Mouse (Mus musculus): ENCODE data around the gene Nedd4. TPM values are rescaled to one million over a fixed set of nuclear protein-coding genes. Genes with fewer than 3 reads are reported as not detected.

Nedd4 gene
- polyA plus RNA-seq, 1 experiment = 215 TPM

- Histone ChIP-seq H3ac (ENCODE audit: control insufficient read depth, insufficient read length, low read depth) (no peak overlapping the region), H3K4me3 (ENCODE audit: insufficient read depth, poor library complexity, severe bottlenecking) (no peak overlapping the region), H3K27me3 (ENCODE audit: control insufficient read depth, insufficient read depth, insufficient read length) (no peaks in the 10 kb centered on the region), H3K79me2 (ENCODE audit: control insufficient read depth, insufficient read depth) (no peaks in the 10 kb centered on the region), H3K36me3 (ENCODE audit: control insufficient read depth, insufficient read depth) (peaks cover 38% of the 10 kb centered on the region), H3K79me3 (ENCODE audit: low read depth) (no peaks in the 10 kb centered on the region)
- TF ChIP-seq CTCF (IDR thresholded peaks at IDR 0.05; ENCODE audit: control insufficient read depth, insufficient read depth, insufficient read length) (no peak), CEBPB (IDR thresholded peaks at IDR 0.05; ENCODE audit: low read depth) (no peak), MYOD1 (IDR thresholded peaks at IDR 0.05; ENCODE audit: control insufficient read depth, insufficient read length, low read depth) (no peak), MYOG (IDR thresholded peaks at IDR 0.05; ENCODE audit: control insufficient read depth, extremely low read depth, insufficient read length) (no peak), FOSL1 (IDR thresholded peaks at IDR 0.05; ENCODE audit: insufficient read depth, low read length, poor library complexity, severe bottlenecking) (no peak), MAX (IDR thresholded peaks at IDR 0.05) (no peak), USF1 (IDR thresholded peaks at IDR 0.05; ENCODE audit: low read depth) (no peak)
Measured at GRCm38 (mm10) chr9:72750272-72750671, 88.1 kb downstream of the Nedd4 start.

GRCm38 (mm10) chr9:72752656-72753055 lies 90.5 kb downstream of the Nedd4 start:
- Histone ChIP-seq H3K4me3 (ENCODE audit: insufficient read depth, poor library complexity, severe bottlenecking) (no peak overlapping the region), H3K36me3 (ENCODE audit: control insufficient read depth, insufficient read depth) (peaks cover 14% of the 10 kb centered on the region), H3K79me3 (ENCODE audit: low read depth) (no peaks in the 10 kb centered on the region), H3ac (ENCODE audit: control insufficient read depth, insufficient read length, low read depth) (no peak overlapping the region), H3K27me3 (ENCODE audit: control insufficient read depth, insufficient read depth, insufficient read length) (no peaks in the 10 kb centered on the region), H3K79me2 (ENCODE audit: control insufficient read depth, insufficient read depth) (no peaks in the 10 kb centered on the region)
- no peak for TF ChIP-seq FOSL1 (IDR thresholded peaks at IDR 0.05; ENCODE audit: insufficient read depth, low read length, poor library complexity, severe bottlenecking)
- TF ChIP-seq USF1 (IDR thresholded peaks at IDR 0.05; ENCODE audit: low read depth) = no peak
- TF ChIP-seq MAX (IDR thresholded peaks at IDR 0.05) = no peak
- no peak for TF ChIP-seq CTCF (IDR thresholded peaks at IDR 0.05; ENCODE audit: control insufficient read depth, insufficient read depth, insufficient read length)
- TF ChIP-seq MYOG (IDR thresholded peaks at IDR 0.05; ENCODE audit: control insufficient read depth, extremely low read depth, insufficient read length) = no peak
- no peak for TF ChIP-seq CEBPB (IDR thresholded peaks at IDR 0.05; ENCODE audit: low read depth)
- no peak for TF ChIP-seq MYOD1 (IDR thresholded peaks at IDR 0.05; ENCODE audit: control insufficient read depth, insufficient read length, low read depth)

- Histone ChIP-seq H3K36me3 (ENCODE audit: control insufficient read depth, insufficient read depth) (peaks cover 3% of the 10 kb centered on the region), H3K79me3 (ENCODE audit: low read depth) (no peaks in the 10 kb centered on the region), H3ac (ENCODE audit: control insufficient read depth, insufficient read length, low read depth) (no peak overlapping the region), H3K4me3 (ENCODE audit: insufficient read depth, poor library complexity, severe bottlenecking) (no peak overlapping the region), H3K79me2 (ENCODE audit: control insufficient read depth, insufficient read depth) (no peaks in the 10 kb centered on the region), H3K27me3 (ENCODE audit: control insufficient read depth, insufficient read depth, insufficient read length) (no peaks in the 10 kb centered on the region)
- TF ChIP-seq CTCF (IDR thresholded peaks at IDR 0.05; ENCODE audit: control insufficient read depth, insufficient read depth, insufficient read length) (no peak), MYOG (IDR thresholded peaks at IDR 0.05; ENCODE audit: control insufficient read depth, extremely low read depth, insufficient read length) (no peak), USF1 (IDR thresholded peaks at IDR 0.05; ENCODE audit: low read depth) (no peak), FOSL1 (IDR thresholded peaks at IDR 0.05; ENCODE audit: insufficient read depth, low read length, poor library complexity, severe bottlenecking) (no peak), CEBPB (IDR thresholded peaks at IDR 0.05; ENCODE audit: low read depth) (no peak), MAX (IDR thresholded peaks at IDR 0.05) (no peak), MYOD1 (IDR thresholded peaks at IDR 0.05; ENCODE audit: control insufficient read depth, insufficient read length, low read depth) (no peak)
Measured at GRCm38 (mm10) chr9:72753741-72754140, 91.6 kb downstream of the Nedd4 start.

GRCm38 (mm10) chr9:72757143-72757542 lies 95.0 kb downstream of the Nedd4 start:
- TF ChIP-seq CTCF (IDR thresholded peaks at IDR 0.05; ENCODE audit: control insufficient read depth, insufficient read depth, insufficient read length) (no peak), MAX (IDR thresholded peaks at IDR 0.05) (no peak), CEBPB (IDR thresholded peaks at IDR 0.05; ENCODE audit: low read depth) (peak; percentile 59), MYOG (IDR thresholded peaks at IDR 0.05; ENCODE audit: control insufficient read depth, extremely low read depth, insufficient read length) (no peak), FOSL1 (IDR thresholded peaks at IDR 0.05; ENCODE audit: insufficient read depth, low read length, poor library complexity, severe bottlenecking) (no peak), MYOD1 (IDR thresholded peaks at IDR 0.05; ENCODE audit: control insufficient read depth, insufficient read length, low read depth) (no peak), USF1 (IDR thresholded peaks at IDR 0.05; ENCODE audit: low read depth) (no peak)
- Histone ChIP-seq H3K79me2 (ENCODE audit: control insufficient read depth, insufficient read depth) (no peaks in the 10 kb centered on the region), H3K4me3 (ENCODE audit: insufficient read depth, poor library complexity, severe bottlenecking) (no peak overlapping the region)

GRCm38 (mm10) chr9:72758705-72759131 lies 96.6 kb downstream of the Nedd4 start:
- no peak overlapping the region for H3ac ChIP-seq (ENCODE audit: control insufficient read depth, insufficient read length, low read depth)
- no peaks in the 10 kb centered on the region for H3K79me3 ChIP-seq (ENCODE audit: low read depth)
- no peak overlapping the region for H3K4me3 ChIP-seq (ENCODE audit: insufficient read depth, poor library complexity, severe bottlenecking)
- H3K36me3 ChIP-seq (ENCODE audit: control insufficient read depth, insufficient read depth) = no peaks in the 10 kb centered on the region
- TF ChIP-seq FOSL1 (IDR thresholded peaks at IDR 0.05; ENCODE audit: insufficient read depth, low read length, poor library complexity, severe bottlenecking) (no peak), MYOD1 (IDR thresholded peaks at IDR 0.05; ENCODE audit: control insufficient read depth, insufficient read length, low read depth) (no peak), USF1 (IDR thresholded peaks at IDR 0.05; ENCODE audit: low read depth) (no peak), MYOG (IDR thresholded peaks at IDR 0.05; ENCODE audit: control insufficient read depth, extremely low read depth, insufficient read length) (no peak), CTCF (IDR thresholded peaks at IDR 0.05; ENCODE audit: control insufficient read depth, insufficient read depth, insufficient read length) (no peak), CEBPB (IDR thresholded peaks at IDR 0.05; ENCODE audit: low read depth) (no peak), MAX (IDR thresholded peaks at IDR 0.05) (no peak)
- H3K79me2 ChIP-seq (ENCODE audit: control insufficient read depth, insufficient read depth) = no peaks in the 10 kb centered on the region
- H3K27me3 ChIP-seq (ENCODE audit: control insufficient read depth, insufficient read depth, insufficient read length) = no peaks in the 10 kb centered on the region

More at GRCm38 (mm10) chr9:72757143-72757542, 95.0 kb downstream of the Nedd4 start:
- no peaks in the 10 kb centered on the region for H3K36me3 ChIP-seq (ENCODE audit: control insufficient read depth, insufficient read depth)
- H3ac ChIP-seq (ENCODE audit: control insufficient read depth, insufficient read length, low read depth) = no peak overlapping the region
- H3K79me3 ChIP-seq (ENCODE audit: low read depth) = no peaks in the 10 kb centered on the region
- H3K27me3 ChIP-seq (ENCODE audit: control insufficient read depth, insufficient read depth, insufficient read length) = no peaks in the 10 kb centered on the region
